Mouse (Mus musculus) large intestine, adult 2 months (tissue): ENCODE results near the gene Cyp2f2. TPM values are rescaled to one million over a fixed set of nuclear protein-coding genes. Genes with fewer than 3 reads are reported as not detected.
A peak's percentile ranks its signal among the peaks of the same experiment; 100 is the strongest.

Experiments used
- DNase-seq: peaks from one replicate; pipeline ENCODE4 v3.0.0-alpha.2; 2012; ENCODE audit warnings: low read depth, low spot score
- WGBS: fragments of 180-500 bp; shearing (Covaris S2); methylation state at CpG from one replicate; pipeline ENCODE4 v1.1.7; 2018; 5-methylcytosine and 5-hydroxymethylcytosine counted together
- polyA plus RNA-seq: library from polyadenylated mRNA; depleted of rRNA; stranded (reverse); fragments of >200 nt; gene quantifications from 2 replicates; pipeline ENCODE4 v1.2.3, GENCODE M21; 2012

The Cyp2f2 gene
- polyA plus RNA-seq, 1 experiment: 0.22 TPM

DNA sequence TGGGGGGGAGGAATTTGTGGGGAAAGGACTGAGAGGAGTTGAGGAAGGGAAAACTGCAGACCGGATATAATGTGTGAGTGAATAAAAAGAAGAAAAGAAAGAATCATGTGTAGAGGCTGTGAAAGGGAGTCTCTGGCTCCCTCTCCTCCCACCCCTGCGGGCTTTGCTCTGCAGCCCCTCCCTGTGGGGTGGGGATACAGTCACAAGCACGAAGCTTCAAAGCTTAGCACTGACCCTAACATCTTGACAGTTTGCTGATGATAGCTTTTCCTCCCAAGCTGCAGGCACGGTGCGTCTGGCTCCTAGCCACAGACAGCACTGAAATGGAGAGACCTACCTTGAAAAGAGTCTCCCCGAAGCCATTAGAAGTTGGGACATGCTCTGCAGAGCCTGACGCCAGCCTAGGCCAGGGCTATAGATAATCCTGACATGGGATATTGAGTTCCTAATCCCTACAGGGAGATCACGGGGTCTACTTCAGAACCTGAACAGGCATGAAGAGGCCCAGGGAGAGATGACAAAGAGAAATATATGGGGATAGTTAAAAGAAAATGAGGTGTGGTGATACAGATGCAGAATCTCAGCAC is 16.8 kb downstream of the Cyp2f2 start:
- DNase-seq: no peak
- WGBS: 56% methylated on average over 8 of the region's 8 CpGs

DNA sequence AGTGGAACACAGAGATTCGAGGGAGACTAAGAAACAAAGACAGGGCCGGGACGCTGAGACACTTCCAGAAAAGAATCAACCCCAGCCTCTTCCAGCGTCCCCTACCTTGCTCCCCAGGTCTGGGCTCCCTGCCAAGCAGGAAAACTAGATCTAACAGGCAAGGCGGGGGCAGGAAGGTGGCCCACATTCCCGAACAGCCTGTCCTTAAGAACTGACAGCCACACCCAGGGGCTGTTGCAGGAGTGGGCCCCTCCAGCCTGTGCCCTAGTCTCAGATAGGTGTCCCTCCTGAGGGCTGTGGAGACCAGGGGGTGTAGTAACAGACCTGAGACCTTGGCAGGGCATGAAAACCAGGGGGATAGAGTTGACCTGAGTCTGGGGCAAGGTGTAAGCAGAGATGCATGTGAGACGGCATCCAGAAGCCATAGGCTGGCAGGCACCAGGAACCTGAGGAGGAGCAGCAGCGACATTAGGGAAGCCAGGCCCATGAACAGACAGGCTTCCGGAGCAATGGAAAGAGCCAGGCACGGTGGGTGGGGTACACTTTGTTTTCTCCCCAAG is 33.6 kb downstream of the Cyp2f2 start, which contains the start of gene Cyp2t4:
Cyp2t4 (plus strand) TSS at position 510 of the 560 bp plus-strand sequence.
- no peak for DNase-seq
- WGBS: 19% methylated on average over 10 of the region's 10 CpGs

DNA sequence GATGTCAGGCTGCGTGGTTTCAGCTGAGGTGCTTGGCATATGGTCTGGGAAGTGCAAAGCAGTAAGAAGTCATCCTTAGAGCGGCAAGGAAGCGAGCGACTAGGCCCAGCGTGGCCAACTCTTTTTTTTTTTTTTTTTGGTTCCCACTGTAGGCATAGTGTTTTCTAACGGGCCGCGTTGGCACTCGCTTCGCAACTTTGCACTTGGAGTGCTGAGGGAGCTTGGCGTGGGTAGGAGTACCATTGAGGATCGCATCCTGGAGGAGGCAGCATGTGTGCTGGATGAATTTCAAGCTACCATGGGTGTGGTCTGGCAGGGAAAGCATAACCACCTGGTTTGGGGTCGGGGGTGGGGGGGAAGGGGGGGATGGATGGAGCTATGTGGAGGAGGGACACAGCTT is 36.3 kb downstream of the Cyp2f2 start:
- 81% methylated on average over 13 of the region's 13 CpGs for WGBS
- no peak for DNase-seq

DNA sequence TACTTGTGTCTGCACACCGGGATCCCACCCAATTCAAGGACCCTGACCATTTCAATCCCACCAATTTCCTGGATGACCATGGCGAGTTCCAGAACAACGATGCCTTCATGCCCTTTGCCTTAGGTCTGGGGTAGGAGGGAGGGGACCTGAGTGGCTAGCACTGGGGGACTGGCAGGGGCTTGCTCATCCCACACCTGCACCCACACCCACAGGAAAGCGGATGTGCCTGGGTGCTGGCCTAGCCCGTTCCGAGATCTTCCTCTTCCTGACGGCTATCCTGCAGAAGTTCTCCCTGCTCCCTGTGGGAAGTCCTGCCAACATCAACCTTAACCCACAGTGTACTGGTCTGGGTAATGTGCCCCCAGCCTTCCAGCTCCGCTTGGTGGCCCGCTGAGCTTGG is 38.5 kb downstream of the Cyp2f2 start:
- no peak for DNase-seq
- 91% methylated on average over 9 of the region's 9 CpGs for WGBS

DNA sequence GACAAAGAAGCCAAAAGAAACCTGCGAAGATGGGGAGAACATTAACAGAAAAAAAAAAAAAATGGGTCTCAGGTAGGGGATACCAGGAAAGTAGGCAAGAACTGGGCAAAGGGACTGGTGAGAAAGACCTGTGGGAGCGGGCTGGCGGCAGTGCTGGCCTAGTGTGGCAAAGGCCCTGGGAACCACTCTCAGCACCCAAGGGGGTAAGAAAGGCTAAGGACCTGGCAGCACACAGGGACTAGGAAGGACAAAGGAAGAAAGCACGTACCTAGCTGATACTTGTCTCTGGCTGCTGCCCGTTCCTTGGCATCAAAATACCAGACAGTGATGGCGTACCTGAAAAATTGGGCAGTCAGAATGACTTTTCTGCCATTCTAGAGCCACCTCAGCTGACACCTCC is 39.5 kb downstream of the Cyp2f2 start:
- WGBS: 90% methylated on average over 6 of the region's 6 CpGs

DNA sequence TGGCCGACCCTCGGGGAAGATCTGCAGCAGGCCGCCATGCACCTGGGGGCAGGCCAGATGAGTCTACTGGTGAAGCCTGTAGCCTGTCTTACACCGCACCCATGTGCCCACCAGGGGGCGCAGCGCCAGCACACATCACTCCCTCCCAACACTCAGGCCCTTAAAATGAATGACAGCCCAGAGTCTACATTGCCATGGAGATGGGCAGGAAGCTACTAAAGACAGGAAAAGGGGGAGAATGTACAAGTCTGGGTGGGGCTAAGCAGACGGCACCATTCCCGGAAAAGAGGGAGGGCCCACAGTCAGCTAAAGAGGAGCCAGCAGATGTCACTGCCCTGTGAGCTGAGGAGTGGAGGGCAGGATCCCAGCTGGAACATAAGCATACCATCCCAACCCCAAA is 40.2 kb downstream of the Cyp2f2 start:
- DNase-seq: no peak
- WGBS: 5% methylated on average over 8 of the region's 8 CpGs

More for the DNA sequence above, 39.5 kb downstream of the Cyp2f2 start:
- no peak for DNase-seq

DNA sequence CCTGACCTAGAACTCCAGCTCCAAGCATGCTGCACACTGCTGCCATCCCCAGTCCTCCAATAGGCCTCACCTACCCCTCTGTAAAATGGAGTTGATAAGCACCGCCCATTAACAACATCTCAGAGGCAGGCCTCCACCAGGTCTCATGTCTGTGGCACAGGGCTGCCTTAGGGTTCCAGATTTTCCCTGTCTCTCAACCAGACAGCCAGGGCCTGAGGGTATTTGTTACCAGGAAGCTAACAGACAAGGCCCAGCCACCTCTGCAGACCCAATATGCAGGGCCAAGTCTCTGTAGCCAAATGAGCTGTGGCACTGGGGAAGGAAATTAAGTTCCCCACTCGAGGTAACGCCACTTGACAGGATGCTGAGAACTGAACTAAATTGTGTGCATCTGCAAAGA is 41.2 kb downstream of the Cyp2f2 start:
- no peak for DNase-seq

DNA sequence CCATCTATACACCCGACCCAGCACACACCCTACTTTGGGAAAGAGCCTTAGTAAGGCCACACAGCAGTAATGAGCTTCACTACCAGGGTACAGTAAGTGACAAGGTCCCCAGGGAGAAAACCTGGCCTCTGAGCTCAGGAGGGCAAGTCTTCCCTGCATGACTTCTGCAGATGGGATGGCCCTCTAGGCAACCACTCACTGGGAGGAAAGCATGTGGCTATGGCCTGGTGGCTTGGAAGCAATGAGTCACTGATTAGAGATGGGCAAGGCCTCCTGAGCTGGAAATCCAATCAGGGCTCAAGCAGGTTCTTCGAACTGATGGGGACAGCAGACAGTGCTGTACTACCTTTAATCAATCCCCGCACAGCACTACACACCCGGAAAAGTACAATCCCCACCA is 42.0 kb downstream of the Cyp2f2 start:
- no peak for DNase-seq
- 75% methylated on average over 4 of the region's 4 CpGs for whole genome bisulfite sequencing

More for the DNA sequence above, 41.2 kb downstream of the Cyp2f2 start:
- 76% methylated on average over 3 of the region's 3 CpGs for WGBS

DNA sequence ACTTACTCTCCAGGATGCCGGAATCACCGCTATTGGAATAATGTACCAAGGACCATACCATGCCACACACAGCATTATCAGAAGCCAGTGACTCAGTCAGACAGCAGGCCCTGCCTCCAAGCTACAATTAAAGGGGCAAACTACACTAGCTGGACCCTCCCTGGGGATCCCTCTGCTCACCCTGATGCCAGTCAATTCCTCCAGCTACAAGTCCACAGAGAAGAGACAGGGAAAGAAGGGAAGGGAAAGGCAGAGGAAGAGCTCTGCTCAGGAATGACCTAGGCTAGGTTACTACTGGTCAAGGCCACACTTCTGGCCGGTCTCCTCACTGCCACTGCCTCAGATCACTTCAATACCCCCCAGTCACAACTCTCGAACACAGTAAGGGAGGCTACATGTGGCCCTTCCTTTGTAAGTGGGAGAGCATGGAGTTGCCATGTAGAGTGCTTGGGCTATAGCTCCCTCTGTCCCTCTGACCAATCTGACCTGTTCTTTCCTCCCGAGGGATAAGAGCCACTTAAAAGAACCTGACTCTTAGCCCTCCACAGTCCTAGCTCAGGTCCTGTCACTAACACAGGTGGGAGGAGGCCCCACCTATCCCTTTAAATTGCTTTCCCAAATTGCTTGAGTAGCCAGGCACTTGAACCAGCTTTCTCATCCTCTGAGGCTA is 43.2 kb downstream of the Cyp2f2 start:
- 69% methylated on average over 5 of the region's 5 CpGs for WGBS
- DNase-seq: no peak

DNA sequence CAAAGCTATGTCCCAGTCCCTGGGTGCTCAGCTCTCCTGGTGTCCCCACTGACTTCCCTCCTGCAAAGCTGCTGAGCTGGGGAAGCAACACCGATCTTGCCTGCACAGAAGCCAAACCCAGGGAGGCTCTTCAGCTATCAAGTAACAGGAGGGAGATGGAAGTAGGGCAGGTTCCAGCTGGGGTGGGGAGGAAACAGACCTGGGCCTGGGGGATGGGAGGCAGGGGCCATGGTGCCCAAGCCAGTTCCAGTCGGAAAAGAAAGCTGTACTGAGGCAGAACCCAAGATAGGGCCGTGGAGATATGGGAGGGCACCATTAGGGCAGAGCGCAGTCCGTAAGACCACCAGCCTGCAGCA is 43.7 kb downstream of the Cyp2f2 start:
- no peak for DNase-seq
- WGBS: 74% methylated on average over 5 of the region's 5 CpGs

DNA sequence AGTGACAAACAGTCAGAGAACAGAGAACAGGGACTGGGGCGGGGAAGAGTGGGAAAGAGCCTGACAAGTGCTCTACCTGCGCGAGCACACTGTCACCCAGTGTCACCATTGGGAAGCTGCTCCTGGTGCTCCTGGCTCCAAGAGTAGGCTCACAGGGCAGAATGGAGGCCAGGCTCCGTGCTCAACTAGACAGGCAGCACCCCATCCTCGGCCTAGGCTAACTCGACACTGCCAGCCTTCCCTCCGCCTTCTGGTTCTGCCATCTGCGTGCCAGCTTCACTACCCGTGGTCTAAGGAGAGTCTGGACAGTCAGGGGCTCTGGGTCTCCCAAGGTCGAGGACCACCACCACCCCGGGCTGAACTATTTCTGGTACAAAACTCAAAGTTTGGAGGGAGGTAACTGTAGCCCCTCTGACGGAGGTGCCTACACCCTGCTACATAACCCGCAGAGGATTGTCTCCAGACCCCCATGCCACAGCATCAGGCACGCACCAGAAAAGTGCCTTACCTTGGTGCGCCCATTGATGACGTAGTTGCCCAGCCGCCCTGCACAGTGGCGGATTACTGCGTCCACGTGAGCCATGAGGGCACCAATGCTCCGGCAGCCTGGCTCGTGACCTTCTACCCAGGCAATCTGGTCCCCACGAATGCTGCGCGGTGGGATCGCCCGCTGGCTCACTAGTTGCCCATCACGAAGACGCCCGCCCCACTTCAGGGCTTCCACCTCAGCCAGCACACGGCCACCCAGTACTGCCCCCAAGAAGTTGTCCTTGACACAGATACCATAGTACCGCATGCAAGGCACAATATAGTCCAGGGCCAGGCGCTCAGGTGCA is 44.6 kb downstream of the Cyp2f2 start:
- WGBS: 81% methylated on average over 33 of the region's 33 CpGs
- DNase-seq: no peak

DNA sequence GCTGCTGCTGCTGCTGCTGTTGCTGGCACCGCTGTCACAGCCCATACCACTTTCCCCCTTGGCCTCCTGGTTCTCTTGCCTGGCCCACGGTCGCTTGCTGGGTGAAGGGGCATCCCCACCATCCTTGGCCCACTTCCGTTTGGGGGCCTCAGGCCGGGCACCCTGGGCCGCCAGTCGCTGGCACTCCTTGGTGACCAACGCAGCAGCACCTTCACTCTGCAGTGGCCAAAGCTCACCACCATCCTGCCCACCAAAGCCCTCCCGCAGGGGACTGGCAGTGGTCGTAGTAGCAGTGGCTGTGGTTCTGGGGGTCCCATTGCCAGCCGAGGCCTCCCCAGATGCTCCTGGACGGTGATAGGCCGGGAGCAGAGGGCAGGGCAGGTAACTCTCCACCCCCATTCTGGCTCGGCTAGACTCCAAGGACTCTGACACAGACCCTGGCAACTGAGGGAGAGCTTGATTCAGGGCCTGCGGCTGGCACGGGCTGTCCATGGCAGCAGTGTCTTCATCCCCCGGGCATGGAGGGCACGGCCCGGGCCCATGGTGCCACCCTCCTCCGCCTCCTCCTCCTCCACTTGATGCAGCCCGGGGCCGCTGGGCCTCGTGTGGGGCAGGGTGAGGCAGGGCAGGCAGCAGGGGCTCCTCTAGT is 45.4 kb downstream of the Cyp2f2 start:
- DNase-seq: no peak
- 48% methylated on average over 23 of the region's 23 CpGs for WGBS

DNA sequence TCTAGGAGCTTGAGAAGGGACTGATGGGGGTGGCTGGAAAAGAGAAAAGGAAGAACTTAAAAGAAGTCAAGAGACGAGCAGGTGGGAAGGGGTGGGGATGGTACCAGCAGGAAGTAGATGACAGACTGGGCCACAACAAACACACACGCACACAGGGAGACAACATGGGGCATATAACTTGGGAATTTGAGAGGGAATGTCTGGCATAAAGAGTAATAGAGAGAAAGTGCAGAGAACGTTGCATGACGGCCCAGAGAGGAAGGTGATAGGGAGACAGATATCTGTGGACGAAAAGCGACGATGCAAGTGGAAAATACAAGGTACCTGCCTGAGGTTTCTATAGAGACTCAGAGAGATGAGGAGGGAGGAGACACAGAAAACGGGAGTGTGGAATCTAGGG is 46.0 kb downstream of the Cyp2f2 start:
- under 1% methylated on average over 8 of the region's 8 CpGs for WGBS
- DNase-seq: no peak

DNA sequence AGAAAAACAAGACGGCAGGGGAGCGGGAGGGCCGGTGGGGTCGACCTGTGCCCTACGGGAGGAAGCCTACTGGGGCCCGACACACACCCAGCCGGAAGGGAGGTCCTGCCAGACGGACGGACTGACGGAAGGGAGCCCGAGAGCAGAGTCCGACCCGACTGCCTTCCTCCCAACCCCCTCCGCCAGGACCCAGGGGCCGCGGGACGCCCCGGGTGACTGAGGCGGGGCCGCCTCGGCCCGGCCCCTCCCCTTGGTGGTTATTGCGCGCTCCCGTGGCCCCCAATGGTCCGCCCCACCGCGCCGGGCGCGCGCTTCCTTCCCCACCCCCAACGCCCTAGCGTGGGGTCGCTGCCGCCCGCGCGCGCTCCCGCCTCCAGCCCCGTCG is 46.5 kb downstream of the Cyp2f2 start:
- 1% methylated on average over 43 of the region's 43 CpGs for WGBS
- no peak for DNase-seq

DNA sequence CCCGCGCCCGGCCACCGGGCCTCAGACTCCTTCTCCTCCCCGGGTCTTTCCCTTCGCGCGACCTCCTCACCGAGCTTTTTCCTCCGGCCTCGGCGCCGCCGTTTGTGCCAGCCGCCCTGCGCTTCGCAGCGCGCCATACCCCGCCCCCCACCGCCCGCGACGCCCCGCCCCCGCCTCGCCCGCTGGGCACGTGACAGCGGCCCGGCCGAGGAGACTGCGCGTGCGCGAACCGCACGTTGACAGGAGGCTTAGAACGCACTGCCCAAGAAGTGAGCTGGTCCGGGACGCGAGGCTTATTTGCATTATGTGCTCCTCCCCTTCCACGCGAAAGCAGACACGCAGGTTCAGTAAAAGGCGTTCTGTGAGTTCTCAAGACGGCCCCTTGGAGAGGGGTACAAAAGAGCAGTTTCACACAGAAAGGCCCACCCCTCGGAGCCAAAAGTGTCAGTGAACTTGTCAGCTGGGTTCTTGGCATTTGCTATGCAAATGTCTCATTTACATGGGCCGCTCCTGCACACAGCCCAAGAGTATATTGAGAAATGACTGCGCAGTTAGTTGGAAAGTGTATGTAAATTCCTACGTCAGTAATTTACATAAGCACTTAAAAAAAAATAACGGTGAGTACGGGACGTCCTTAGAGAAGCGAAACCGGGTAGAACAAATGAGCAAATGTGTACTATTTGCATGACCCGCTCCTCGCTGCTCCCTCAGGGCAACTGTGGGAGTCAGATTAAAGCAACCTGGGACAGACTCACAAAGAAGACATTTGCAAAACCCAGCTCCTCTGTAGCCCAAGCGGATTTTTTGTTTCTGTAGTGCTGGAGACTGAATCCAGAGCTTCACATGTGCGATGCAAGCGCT is 47.1 kb downstream of the Cyp2f2 start, which contains the start of gene Egln2:
Egln2 (minus strand) TSS at position 189 of the 861 bp plus-strand sequence.
- peak; percentile 83 for DNase-seq

DNA sequence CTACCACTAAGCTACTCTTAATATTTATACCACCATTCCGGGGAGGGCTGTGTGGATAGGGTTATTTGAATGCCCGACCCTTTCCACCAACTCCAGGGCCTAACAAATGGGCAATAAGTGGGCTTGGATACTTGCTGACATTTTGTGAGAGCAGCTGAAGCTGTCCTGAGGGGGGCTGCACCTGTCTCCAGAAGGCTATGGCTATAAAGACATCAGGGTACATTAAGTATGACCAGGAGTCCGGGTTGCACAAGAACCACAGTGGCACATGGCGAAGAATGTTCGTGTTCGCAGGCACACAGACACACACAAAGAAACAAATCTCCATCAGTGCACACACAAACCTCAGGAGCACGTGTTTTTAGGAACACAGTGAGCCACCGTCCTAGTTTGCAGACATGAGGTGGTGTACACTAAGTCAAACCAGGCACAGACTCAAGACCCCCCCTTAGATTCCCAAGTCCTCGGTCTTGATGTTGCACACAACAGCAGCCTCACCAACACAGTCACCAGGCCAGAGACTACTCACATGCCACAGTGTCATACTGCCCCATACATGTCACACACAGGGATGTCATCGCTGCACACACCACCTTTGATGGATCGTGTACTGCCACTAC is 47.9 kb downstream of the Cyp2f2 start:
- WGBS: 69% methylated on average over 11 of the region's 11 CpGs
- DNase-seq: no peak

More for the DNA sequence above, 47.1 kb downstream of the Cyp2f2 start, which contains the start of gene Egln2:
- 2% methylated on average over 61 of the region's 61 CpGs for WGBS

DNA sequence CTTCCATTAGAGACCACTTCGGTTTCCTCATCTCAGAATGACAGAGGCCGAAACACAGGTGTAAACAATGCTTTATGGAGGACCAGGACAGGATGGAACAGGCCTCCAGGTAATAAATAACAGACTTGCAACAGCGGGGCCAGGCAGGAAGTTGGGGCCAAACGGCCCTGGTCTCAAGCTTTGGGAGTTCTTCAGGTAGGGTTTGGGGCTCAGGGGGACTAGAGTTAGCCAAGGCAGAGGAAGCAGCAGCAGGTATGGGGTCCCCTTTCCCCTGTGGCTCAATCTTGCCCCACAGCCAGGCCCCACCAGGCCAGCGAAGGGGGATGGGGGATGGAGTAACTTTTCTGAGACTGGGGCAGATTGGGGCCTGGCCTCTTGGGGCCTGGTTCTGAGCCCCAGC is 48.7 kb downstream of the Cyp2f2 start:
- 68% methylated on average over 5 of the region's 5 CpGs for WGBS
- no peak for DNase-seq

DNA sequence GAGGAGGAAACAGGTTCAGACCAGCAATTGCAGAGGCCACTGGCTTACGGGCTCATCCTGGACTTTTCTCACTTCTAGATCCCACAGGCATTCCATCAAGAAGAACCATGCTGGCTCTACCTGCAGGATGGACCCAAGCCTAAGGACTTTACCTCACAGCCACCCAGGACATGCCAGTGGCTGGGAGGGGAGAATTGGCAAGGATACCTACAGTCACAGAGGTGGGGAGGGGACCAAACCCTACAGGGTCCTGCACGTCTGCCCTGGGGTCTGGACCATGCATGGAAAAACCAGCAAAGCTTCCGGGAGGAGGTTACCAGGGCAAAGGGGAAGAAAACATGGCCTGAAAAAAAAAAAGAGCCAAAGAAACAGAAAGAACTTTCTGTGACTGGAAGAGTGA is 51.3 kb downstream of the Cyp2f2 start:
- DNase-seq: no peak
- 88% methylated on average over 3 of the region's 3 CpGs for WGBS

DNA sequence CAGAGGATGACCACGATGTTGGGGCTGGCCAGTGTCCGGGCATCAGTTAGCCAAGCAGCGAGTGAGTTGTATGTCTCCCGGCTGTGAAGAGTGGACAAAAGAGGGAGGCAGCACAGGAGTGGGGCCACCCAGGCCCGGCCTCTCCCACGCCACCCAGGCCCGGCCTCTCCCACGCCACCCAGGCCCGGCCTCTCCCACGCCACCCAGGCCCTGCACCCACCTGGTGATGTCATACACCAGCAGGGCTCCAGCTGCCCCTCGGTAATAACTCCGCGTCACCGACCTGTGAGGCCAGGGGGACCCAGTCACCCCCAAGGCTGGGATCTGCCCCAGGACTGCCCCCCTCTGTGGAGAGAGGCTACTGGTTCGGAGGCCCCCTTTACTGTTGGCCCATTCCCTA is 54.8 kb downstream of the Cyp2f2 start:
- DNase-seq: no peak
- WGBS: 92% methylated on average over 15 of the region's 15 CpGs
